In the genomic region with DNA sequence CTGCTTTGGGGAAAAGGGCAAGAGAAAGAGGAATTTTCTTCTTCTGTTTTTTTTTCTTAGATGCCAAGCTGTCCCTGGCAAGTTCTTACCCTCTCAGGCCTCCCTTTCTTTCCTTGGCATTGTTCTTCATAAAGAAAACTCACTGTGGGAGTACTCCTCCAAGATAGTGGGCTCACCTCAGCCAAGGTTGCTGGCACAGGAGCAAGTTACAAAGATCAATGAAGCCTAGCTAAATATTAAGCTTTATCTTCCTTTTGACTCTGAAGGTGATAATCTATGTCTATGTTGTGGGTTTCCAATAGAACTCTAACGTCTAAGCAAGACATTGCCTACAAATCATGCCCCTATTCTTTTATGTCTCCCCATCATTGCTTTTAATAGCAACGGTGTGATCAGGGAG, we compare ENCODE assay signal across 16 mouse cellular contexts.
"Had no signal": no experiment of that assay in that cellular context is flagged by ENCODE, and none has a peak within 500 bp of the region (broad histone marks: within the 10 kb centered on the region; RNA-seq: fewer than 3 reads in every experiment).

No protein-coding gene starts in this region.

- ATAC-seq: hindbrain, postnatal 0 days; lung, postnatal 0 days; midbrain, embryonic 13.5 days had no signal

- H3K4me1 ChIP-seq: hindbrain, embryonic 13.5 days; limb, embryonic 12.5 days; liver, embryonic 15.5 days; midbrain, embryonic 13.5 days; neural tube, embryonic 15.5 days had no signal

- DNase-seq: liver; lung, adult 2 months; lung, postnatal 36 days; right cerebral cortex, postnatal 4 days; spleen, adult 18-20 months; thymus, adult 18-20 months; thymus, postnatal 14 days had no signal

- H3K9me3 ChIP-seq: hindbrain, embryonic 13.5 days; limb, embryonic 12.5 days; liver, embryonic 15.5 days; midbrain, embryonic 13.5 days; neural tube, embryonic 15.5 days had no signal

- H3K36me3 ChIP-seq: hindbrain, embryonic 13.5 days; limb, embryonic 12.5 days; liver, embryonic 15.5 days; midbrain, embryonic 13.5 days; neural tube, embryonic 15.5 days had no signal

- H3K9ac ChIP-seq: hindbrain, embryonic 13.5 days; limb, embryonic 12.5 days; liver, embryonic 15.5 days; midbrain, embryonic 13.5 days; neural tube, embryonic 15.5 days had no signal

- H3K4me2 ChIP-seq: hindbrain, embryonic 13.5 days; limb, embryonic 12.5 days; liver, embryonic 15.5 days; midbrain, embryonic 13.5 days; neural tube, embryonic 15.5 days had no signal

- H3K27ac ChIP-seq: hindbrain, embryonic 13.5 days; hindbrain, postnatal 0 days; layer of hippocampus, adult 2 months; limb, embryonic 12.5 days; liver, embryonic 15.5 days; midbrain, embryonic 13.5 days; neural tube, embryonic 15.5 days had no signal

- H3K27me3 ChIP-seq: hindbrain, embryonic 13.5 days; limb, embryonic 12.5 days; liver, embryonic 15.5 days; midbrain, embryonic 13.5 days; neural tube, embryonic 15.5 days had no signal

- H3K4me3 ChIP-seq: hindbrain, embryonic 13.5 days; layer of hippocampus, adult 2 months; limb, embryonic 12.5 days; liver, embryonic 15.5 days; midbrain, embryonic 13.5 days; myocyte; neural tube, embryonic 15.5 days had no signal
